Mouse (Mus musculus): ENCODE data around the gene Angptl6. TPM values are rescaled to one million over a fixed set of nuclear protein-coding genes. Genes with fewer than 3 reads are reported as not detected.
A peak's percentile ranks its signal among the peaks of the same experiment; 100 is the strongest.

The Angptl6 gene
- polyA plus RNA-seq (2015; fragmentation: Nextera tagmentation; extraction: Ambion mirVana), result 10.7 and 11.2 TPM in 2 replicates

GRCm38 (mm10) chr9:20879097-20879792, at the start of gene Angptl6:
Angptl6 (minus strand) TSS chr9:20879727.
- H3K4me1 ChIP-seq (ENCODE audit: control insufficient read depth, insufficient read depth, low read length), result no peaks in the 10 kb centered on the region; the same call in 1 of the 2 replicates
- H3K4me2 ChIP-seq (ENCODE audit: low read depth, low read length), result peak within 1 kb of the TSS; percentile 83
- no peaks in the 10 kb centered on the region for H3K9me3 ChIP-seq (ENCODE audit: control insufficient read depth, low read length)
- no peaks in the 10 kb centered on the region for H3K36me3 ChIP-seq (ENCODE audit: control insufficient read depth, insufficient read depth, low read length)
- H3K4me3 ChIP-seq (ENCODE audit: low read length), result peak within 1 kb of the TSS; percentile 55
- WGBS, result 70% methylated on average over 13 of the region's 13 CpGs
- peak within 1 kb of the TSS; percentile 95 for H3K27ac ChIP-seq (ENCODE audit: low read length)
- ATAC-seq, result no peak
- H3K27me3 ChIP-seq (replicated peaks; ENCODE audit: control insufficient read depth, insufficient read depth, low read length), result no peaks in the 10 kb centered on the region
- peak within 1 kb of the TSS; percentile 81 for H3K9ac ChIP-seq (ENCODE audit: low read depth, low read length)

- no peak overlapping the region for H3K9ac ChIP-seq (ENCODE audit: low read depth, low read length)
- no peaks in the 10 kb centered on the region for H3K9me3 ChIP-seq (ENCODE audit: control insufficient read depth, low read length)
- 89% methylated on average over 3 of the region's 3 CpGs for WGBS
- no peak for ATAC-seq
- H3K36me3 ChIP-seq (ENCODE audit: control insufficient read depth, insufficient read depth, low read length), result peaks cover 36% of the 10 kb centered on the region
- H3K27ac ChIP-seq (ENCODE audit: low read length), result no peak overlapping the region
- H3K4me3 ChIP-seq (ENCODE audit: low read length), result no peak overlapping the region
- H3K27me3 ChIP-seq (replicated peaks; ENCODE audit: control insufficient read depth, insufficient read depth, low read length), result no peaks in the 10 kb centered on the region
- H3K4me2 ChIP-seq (ENCODE audit: low read depth, low read length), result no peak overlapping the region
- no peaks in the 10 kb centered on the region for H3K4me1 ChIP-seq (ENCODE audit: control insufficient read depth, insufficient read depth, low read length)
Observed at GRCm38 (mm10) chr9:20923258-20923657, 43.7 kb upstream of the Angptl6 start.

GRCm38 (mm10) chr9:20916160-20916559, 36.6 kb upstream of the Angptl6 start:
- WGBS, result 81% methylated on average over 4 of the region's 4 CpGs
- H3K4me2 ChIP-seq (ENCODE audit: low read depth, low read length), result no peak overlapping the region
- H3K4me3 ChIP-seq (ENCODE audit: low read length), result no peak overlapping the region
- H3K36me3 ChIP-seq (ENCODE audit: control insufficient read depth, insufficient read depth, low read length), result peaks cover 54% of the 10 kb centered on the region
- ATAC-seq, result no peak
- H3K27me3 ChIP-seq (replicated peaks; ENCODE audit: control insufficient read depth, insufficient read depth, low read length), result no peaks in the 10 kb centered on the region
- no peak overlapping the region for H3K9ac ChIP-seq (ENCODE audit: low read depth, low read length)
- no peaks in the 10 kb centered on the region for H3K9me3 ChIP-seq (ENCODE audit: control insufficient read depth, low read length)
- H3K27ac ChIP-seq (ENCODE audit: low read length), result no peak overlapping the region
- H3K4me1 ChIP-seq (ENCODE audit: control insufficient read depth, insufficient read depth, low read length), result no peaks in the 10 kb centered on the region

- no peaks in the 10 kb centered on the region for H3K4me1 ChIP-seq (ENCODE audit: control insufficient read depth, insufficient read depth, low read length)
- H3K27ac ChIP-seq (ENCODE audit: low read length), result no peak overlapping the region
- no peak overlapping the region for H3K9ac ChIP-seq (ENCODE audit: low read depth, low read length)
- no peak overlapping the region for H3K4me3 ChIP-seq (ENCODE audit: low read length)
- ATAC-seq, result no peak
- H3K36me3 ChIP-seq (ENCODE audit: control insufficient read depth, insufficient read depth, low read length), result peaks cover 54% of the 10 kb centered on the region
- no peak overlapping the region for H3K4me2 ChIP-seq (ENCODE audit: low read depth, low read length)
- WGBS, result 93% methylated on average over 9 of the region's 9 CpGs
- H3K27me3 ChIP-seq (replicated peaks; ENCODE audit: control insufficient read depth, insufficient read depth, low read length), result no peaks in the 10 kb centered on the region
- no peaks in the 10 kb centered on the region for H3K9me3 ChIP-seq (ENCODE audit: control insufficient read depth, low read length)
Observed at GRCm38 (mm10) chr9:20909948-20910347, 30.4 kb upstream of the Angptl6 start.

- H3K27me3 ChIP-seq (replicated peaks; ENCODE audit: control insufficient read depth, insufficient read depth, low read length), result no peaks in the 10 kb centered on the region
- H3K36me3 ChIP-seq (ENCODE audit: control insufficient read depth, insufficient read depth, low read length), result peaks cover 8% of the 10 kb centered on the region; the same call in 1 of the 2 replicates
- no peak overlapping the region for H3K27ac ChIP-seq (ENCODE audit: low read length)
- 20% methylated on average over 6 of the region's 6 CpGs for WGBS
- peaks cover 9% of the 10 kb centered on the region for H3K4me1 ChIP-seq (ENCODE audit: control insufficient read depth, insufficient read depth, low read length)
- no peaks in the 10 kb centered on the region for H3K9me3 ChIP-seq (ENCODE audit: control insufficient read depth, low read length)
- ATAC-seq, result no peak
- H3K4me3 ChIP-seq (ENCODE audit: low read length), result no peak overlapping the region
- H3K4me2 ChIP-seq (ENCODE audit: low read depth, low read length), result no peak overlapping the region
- 0 out of 2 replicates have a peak overlapping the region, but pooled peaks have one; percentile 31 for H3K9ac ChIP-seq (ENCODE audit: low read depth, low read length)
Observed at GRCm38 (mm10) chr9:20902174-20902491, 22.6 kb upstream of the Angptl6 start.

GRCm38 (mm10) chr9:20901466-20902173, 22.1 kb upstream of the Angptl6 start:
- Histone ChIP-seq H3K9ac (ENCODE audit: low read depth, low read length) (peak overlapping the region; percentile 31; the same call in 1 of the 2 replicates), H3K4me2 (ENCODE audit: low read depth, low read length) (no peak overlapping the region), H3K4me3 (ENCODE audit: low read length) (no peak overlapping the region), H3K9me3 (ENCODE audit: control insufficient read depth, low read length) (no peaks in the 10 kb centered on the region), H3K36me3 (ENCODE audit: control insufficient read depth, insufficient read depth, low read length) (peaks cover 7% of the 10 kb centered on the region; the same call in 1 of the 2 replicates), H3K27ac (ENCODE audit: low read length) (no peak overlapping the region), H3K4me1 (ENCODE audit: control insufficient read depth, insufficient read depth, low read length) (peaks cover 13% of the 10 kb centered on the region), H3K27me3 (replicated peaks; ENCODE audit: control insufficient read depth, insufficient read depth, low read length) (no peaks in the 10 kb centered on the region)
- 13% methylated on average over 13 of the region's 13 CpGs for WGBS
- 0 out of 2 replicates have a peak, but pooled peaks have one; percentile 11 for ATAC-seq

- WGBS, result 3% methylated on average over 34 of the region's 34 CpGs
- Histone ChIP-seq H3K4me1 (ENCODE audit: control insufficient read depth, insufficient read depth, low read length) (peaks cover 13% of the 10 kb centered on the region), H3K36me3 (ENCODE audit: control insufficient read depth, insufficient read depth, low read length) (peaks cover 11% of the 10 kb centered on the region), H3K4me2 (ENCODE audit: low read depth, low read length) (peak within 1 kb of the TSS; percentile 75), H3K9ac (ENCODE audit: low read depth, low read length) (peak within 1 kb of the TSS; percentile 94), H3K27ac (ENCODE audit: low read length) (peak within 1 kb of the TSS; percentile 43; the same call in 1 of the 2 replicates), H3K9me3 (ENCODE audit: control insufficient read depth, low read length) (no peaks in the 10 kb centered on the region), H3K27me3 (replicated peaks; ENCODE audit: control insufficient read depth, insufficient read depth, low read length) (no peaks in the 10 kb centered on the region), H3K4me3 (ENCODE audit: low read length) (peak within 1 kb of the TSS; percentile 87)
- peak; percentile 86 for ATAC-seq
Observed at GRCm38 (mm10) chr9:20898511-20899073, 19.1 kb upstream of the Angptl6 start, which contains the start of gene Eif3g. Eif3g (minus strand) TSS chr9:20898623.

GRCm38 (mm10) chr9:20897736-20898510, 18.4 kb upstream of the Angptl6 start:
- Histone ChIP-seq H3K4me2 (ENCODE audit: low read depth, low read length) (peak overlapping the region; percentile 75), H3K27ac (ENCODE audit: low read length) (peak overlapping the region; percentile 43; the same call in 1 of the 2 replicates), H3K27me3 (replicated peaks; ENCODE audit: control insufficient read depth, insufficient read depth, low read length) (no peaks in the 10 kb centered on the region), H3K4me3 (ENCODE audit: low read length) (peak overlapping the region; percentile 87), H3K4me1 (ENCODE audit: control insufficient read depth, insufficient read depth, low read length) (peaks cover 13% of the 10 kb centered on the region), H3K9me3 (ENCODE audit: control insufficient read depth, low read length) (no peaks in the 10 kb centered on the region), H3K9ac (ENCODE audit: low read depth, low read length) (peak overlapping the region; percentile 94), H3K36me3 (ENCODE audit: control insufficient read depth, insufficient read depth, low read length) (peaks cover 11% of the 10 kb centered on the region)
- ATAC-seq, result peak; percentile 75
- WGBS, result 4% methylated on average over 38 of the region's 39 CpGs
